Mouse (Mus musculus) spleen, postnatal 14 days (tissue): ENCODE results near the gene D230025D16Rik.

Source experiments
- DNase-seq, 2 experiments: peaks; one replicate each; pipeline ENCODE4 v3.0.0; 2021 to 2022; ENCODE audit warnings: low spot score in 2 of 2

The D230025D16Rik gene

DNA sequence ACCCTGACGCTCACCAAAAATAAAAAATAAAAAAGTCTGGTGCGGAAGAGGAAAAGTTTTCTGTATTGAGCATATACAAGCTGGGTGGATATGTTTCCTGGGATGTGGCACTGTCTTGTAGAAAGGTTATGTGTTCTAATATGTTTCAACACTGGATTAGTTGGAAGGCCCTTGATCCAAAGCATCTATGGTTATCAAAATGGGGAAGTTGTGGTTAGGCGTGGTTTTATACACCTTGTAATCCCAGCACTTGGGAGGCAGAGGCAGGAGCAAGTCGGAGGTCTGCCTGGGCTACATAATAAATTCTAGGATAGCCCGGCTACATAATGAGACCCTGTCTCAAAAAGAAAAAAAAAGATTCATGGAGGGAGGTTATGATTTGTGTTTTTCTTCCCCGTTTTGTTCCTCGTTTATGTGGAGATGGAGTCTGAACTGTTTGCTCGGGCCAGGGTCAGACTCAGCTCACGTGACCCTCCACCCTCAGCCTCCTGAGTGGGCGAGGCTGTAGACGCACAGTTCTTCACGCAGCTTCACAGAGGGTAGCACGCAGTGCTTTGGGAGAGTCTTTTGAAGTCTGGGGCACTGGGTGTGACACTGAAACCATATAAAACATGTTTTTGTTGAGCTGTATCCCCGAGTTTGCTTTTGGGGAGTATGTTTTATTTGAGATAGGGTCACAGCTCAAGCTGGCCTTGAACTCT is 12.6 kb downstream of the D230025D16Rik start:
- no peak for DNase-seq

DNA sequence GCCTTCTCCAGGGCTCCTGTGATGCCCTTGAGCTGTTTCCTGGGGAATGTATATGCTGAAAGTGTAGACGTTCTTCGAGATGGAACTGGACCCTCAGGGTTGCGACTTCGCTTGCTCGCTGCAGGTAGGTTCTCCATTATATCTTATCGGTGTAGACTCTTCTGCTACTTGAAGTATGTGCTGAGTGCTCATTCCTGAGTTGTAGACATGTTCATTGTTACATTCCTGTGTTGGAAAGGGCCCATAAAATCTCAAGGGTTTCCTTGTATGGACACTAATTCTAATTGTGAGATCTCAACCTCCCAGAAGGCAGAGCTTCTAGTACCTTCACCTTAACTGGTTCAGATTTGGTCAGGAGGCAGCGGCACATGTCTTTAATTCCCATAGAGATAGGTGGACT is 16.1 kb downstream of the D230025D16Rik start:
- no peak for DNase-seq

DNA sequence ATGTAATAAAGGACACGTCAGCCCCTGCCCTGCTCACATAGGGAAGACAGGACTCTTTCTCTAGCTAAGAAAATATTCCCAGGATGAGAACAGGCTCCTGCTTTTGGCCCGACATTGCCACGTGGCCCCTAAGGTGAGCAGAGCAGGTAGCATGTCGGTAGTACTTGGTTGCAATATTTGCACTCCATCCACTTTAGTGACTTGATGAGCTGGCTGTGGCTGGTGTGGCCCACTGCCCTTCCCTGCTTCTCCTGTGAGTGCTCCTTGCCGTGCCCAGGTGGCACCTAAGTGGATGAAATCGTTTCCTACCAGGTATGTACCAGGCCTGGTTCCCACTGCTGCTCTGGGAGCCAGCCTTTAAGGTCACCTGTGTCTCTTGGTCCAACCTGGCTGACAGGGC is 27.0 kb downstream of the D230025D16Rik start:
- DNase-seq = no peak

DNA sequence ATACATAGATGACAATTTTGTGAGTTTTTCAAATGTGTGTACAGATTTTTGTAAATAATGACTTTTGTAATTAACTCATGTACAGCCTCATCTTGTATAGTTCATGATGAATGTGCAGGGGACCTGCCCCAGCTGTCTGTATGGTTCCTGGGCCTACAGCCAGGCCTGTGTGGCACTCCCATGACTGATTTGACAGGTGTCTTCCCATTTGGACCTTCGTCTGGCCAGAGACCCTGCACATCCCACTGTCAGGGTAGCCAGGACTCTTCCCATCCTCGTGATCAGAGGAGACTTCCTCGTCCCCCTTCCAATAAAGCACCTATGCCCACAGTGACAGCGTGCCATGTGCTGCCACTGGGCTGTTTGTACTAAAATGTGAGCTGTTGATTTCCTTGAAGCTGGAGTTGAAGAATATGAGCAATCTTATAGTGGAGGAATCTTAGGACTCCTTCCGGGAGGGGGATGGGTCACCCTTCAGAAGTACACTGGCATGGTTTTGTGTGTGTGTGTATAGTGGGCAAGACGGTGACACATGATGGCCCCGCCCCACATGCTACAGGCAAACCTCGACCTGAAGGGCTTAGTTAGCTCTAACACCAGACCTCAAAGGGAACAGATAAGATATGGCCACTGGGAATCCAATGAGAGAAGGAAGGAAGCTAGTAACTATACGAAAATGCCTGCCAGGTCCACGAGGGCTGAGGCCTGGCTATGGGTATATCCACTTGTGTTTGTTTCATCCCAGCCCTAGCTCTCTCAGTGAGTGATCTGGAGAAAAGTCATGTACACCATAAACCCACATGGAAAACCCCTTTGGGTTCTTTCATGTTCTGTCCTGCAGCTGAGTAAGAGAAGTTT is 28.0 kb downstream of the D230025D16Rik start:
- no peak for DNase-seq

DNA sequence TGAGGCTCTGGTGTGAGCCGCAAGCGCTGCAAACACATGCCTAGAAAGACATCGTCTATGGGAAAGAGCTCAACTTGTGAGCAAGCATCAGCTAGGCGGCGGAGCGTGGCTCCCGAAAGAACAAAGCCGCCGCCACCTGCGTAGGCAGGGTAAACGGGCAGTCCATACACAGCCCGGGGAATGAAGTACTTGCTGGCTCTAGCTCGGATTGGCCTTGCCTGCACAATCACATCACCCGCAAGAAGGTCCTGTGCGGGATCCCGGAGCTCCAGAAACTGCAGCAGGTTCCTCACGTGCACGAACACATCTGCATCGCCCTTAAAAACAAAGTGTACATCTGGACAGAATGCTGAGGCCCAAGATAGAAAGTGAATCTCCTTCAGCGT is 28.8 kb downstream of the D230025D16Rik start:
- no peak for DNase-seq

DNA sequence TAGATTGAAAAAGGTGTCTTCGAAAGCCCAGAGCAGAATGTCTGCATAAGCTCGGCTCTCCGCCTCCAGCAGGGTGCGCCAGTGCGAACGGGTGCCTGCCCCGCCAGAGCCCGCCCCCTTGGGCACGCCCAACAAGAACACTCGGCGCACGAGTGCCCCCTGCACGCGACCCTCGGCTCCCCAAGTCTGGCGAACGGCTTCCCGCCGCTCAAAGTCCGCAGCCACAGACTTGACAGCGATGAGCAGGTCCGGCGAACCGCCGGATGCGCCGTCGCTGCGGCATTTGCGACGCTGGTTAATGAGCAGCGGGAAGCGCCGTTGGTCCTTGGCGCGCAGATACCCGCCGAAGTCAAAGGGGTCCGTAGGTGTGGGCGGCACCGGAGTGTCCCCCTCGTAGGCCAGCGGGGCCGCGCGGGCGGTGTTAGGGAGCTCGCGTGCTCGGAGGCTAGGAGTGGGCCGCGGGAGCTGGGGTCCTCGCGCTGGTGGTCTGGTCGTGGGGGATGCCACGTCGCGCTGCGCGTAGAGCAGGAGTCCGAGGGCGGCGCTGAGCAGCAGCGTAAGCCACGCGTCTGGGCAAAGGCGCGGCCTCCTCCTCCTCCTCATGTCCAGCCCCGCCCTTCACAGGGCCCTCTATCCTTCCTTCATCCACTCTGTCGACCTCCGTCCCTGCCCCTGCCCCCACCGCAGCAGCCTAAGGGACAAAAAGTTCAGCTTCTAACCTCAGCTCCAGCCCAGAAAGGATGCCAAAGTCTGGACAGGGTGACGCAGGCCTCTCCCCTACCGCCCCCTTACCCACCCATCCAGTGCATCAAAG is 29.4 kb downstream of the D230025D16Rik start:
- peak; percentile 81 to 88 for DNase-seq

DNA sequence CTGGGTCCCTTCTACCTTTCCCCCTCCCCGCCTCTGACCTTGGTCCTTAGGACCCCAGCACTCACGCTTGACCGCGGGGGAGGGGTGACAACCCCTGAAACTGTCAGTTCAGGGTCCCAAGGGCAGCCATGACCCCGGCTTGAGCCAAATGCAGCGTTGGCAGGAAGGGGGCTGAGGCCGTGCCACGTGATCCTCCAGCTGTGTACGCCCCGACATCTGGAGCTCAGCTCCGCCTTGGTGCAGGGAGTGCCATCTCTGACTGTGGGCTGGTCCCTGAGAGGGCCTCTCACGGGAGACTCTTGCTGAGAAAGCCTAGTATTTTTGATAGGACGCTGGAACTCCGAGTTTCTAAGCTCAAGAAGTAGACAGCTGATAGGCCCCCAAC is 30.0 kb downstream of the D230025D16Rik start, which contains the start of gene B3gnt9:
Gene B3gnt9, minus strand, starts transcription at position 188 of the 385 bp plus-strand sequence.
- peak in 1 of 2 experiments; percentile 48 for DNase-seq

DNA sequence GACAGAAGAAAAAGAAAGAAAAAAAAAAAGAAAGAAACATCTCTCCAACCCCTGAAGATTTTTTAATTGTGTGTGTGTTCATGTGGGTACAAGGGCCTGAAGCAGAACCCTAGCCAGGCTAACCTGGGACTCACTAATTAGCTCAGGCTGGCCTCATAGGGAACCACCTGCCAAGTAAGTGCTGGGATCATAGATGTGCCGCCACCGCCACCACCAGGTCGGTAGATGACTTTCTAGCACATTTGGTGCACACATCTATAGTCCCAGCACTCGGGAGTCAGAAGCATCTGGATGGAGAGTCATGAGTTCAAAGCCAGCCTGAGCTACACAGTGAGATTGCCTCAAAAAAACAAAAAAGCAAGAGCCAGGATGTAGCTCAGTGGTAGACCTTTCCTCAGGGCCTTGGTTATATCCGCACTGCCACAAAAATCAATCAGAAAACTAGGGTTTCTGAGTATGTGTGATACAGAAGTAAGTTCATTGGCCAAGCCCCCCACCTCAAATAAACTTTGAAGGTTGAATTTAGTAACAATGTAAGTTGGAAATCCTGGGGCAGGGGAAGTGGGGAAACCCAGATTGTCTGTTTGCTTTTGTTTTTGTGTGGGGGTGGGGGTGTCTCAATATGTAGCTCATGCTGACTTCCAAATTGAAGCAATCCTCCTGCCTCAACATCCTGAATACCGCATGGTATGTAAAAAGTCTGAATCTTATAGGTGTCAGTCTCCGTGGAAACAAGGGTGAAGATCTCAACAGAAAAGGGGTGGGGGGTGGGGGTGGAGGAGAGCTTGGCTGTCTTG is 32.6 kb downstream of the D230025D16Rik start:
- no peak for DNase-seq

DNA sequence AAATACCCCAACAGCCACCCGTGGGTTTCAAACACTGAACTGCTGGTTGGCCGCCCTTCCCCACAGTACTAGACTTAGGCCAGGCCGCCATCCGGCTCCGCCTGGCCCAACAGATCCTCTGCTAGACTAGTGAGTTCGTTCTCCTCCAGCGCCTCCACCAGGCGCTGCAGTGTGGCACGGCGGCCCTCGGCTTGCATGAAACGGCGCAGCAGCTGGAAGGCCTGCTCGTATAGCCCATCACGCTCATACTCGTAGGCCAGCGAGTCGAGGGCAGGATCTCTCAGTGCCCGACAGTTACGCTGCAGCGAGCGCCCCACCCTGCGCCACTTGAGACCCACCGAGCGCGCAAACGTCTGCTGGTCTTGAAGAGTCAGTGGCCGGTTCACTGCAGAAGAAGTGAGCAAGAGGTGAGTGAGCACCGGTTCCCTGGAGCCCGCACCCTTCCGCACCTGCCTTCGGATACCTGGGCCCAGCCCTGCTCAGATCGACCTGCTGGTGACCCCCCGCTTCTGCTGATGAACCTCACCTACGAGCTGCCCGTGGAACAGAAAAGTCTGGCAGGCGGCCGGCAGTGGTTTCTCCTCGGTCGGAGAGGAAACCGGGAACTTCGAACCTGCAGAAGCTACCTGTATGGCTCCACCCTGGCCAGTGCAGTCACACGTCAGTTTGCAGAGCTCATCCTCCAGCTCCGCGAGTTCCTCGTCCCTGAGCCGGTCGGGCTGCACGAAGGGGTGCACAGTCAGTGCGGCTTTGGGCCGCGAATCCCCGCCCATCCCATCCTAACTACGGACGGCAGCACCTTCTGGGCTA is 34.2 kb downstream of the D230025D16Rik start:
- no peak for DNase-seq

DNA sequence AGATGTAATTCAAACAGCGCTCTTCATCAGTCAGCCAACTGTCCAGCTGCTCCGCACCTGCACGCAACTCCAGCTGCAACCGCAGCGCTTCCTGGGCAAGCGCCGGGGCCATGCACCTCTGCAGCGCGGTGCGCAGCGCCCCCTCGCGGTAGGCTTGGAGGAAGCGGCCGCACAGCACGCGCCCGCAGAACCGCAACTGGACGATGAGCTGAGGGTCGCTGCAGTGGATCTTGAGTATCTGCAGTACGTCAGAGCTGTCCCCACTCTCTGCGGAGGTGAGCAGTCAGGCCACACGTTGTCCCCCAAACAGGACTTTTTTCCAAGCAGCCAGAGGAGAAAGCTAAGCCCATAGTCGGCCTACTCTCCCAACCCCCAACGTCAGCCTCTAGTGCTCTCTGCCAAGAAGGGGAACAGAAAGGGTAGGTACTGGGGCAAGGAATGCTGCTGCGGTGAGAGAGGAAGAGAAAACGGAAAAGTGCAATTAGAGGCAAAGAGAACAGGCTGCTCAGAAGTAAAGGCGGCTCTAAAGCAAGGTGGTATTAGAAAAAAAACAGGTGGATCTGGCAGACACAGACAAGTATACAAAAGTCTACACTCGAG is 34.9 kb downstream of the D230025D16Rik start:
- DNase-seq = peak; percentile 59 to 79

DNA sequence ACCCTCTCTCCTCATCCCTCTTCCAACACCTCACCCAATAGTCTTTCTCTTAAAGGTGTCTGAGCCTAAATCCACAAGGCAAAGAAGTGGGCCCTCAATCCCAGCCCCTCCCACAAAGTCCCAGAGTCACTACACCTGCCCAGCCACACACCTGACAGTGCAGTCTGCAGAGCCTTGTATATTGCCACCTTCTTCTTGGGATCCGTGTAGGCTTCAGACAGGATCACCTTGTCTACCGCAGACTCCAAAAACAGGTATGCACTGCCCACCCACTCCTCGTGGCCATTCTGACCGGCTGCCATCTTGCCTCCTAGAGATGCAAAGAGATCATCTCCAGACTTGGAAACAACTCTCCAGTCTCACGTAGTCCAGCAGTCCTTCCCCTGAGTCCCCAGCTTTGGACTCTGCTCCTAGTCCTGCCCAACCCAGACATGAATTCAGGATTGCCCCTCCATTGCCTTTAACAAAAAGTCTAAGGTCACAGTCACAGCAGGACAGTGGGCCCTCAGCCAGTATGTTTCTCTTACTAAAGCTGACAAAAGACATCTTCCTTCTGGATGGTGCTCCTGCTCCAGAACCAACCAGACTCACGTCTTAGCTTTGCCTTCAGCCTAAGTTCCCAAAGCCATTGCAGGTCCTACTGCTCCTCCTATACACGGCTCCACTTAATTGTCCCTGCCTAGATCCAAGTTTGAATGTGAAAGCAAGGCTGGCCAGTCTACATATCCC is 35.6 kb downstream of the D230025D16Rik start:
- no peak for DNase-seq

DNA sequence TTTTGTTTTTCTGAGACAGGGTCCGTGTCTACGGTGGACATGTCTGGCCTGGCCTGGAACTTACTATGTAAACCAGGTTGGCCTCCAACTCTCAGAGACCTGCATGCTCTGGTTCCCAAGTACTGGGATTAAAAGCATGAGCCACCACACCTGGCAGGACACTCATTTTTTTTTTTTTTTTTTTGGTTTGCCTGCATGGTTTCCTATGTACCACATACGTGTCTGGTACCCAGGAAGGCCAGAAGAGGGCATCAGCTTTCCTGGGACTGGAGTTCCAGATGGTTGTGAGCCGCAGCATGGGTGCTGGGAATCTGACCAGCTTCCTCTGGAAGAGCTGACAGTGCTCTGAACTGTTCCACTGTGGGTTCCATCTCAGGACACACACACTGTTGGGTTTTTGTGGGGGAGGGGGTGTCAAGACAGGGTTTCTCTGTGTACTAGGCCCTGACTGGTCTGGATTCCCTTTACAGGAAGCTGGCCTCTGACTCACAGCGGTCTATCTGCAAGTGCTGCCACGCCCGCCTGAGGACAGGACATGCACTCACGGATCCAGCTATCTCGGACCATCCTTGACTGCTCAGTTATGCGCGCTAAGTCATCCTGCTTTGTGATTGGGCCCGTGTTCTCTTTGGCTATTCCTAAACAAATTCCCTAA is 36.5 kb downstream of the D230025D16Rik start:
- no peak for DNase-seq

DNA sequence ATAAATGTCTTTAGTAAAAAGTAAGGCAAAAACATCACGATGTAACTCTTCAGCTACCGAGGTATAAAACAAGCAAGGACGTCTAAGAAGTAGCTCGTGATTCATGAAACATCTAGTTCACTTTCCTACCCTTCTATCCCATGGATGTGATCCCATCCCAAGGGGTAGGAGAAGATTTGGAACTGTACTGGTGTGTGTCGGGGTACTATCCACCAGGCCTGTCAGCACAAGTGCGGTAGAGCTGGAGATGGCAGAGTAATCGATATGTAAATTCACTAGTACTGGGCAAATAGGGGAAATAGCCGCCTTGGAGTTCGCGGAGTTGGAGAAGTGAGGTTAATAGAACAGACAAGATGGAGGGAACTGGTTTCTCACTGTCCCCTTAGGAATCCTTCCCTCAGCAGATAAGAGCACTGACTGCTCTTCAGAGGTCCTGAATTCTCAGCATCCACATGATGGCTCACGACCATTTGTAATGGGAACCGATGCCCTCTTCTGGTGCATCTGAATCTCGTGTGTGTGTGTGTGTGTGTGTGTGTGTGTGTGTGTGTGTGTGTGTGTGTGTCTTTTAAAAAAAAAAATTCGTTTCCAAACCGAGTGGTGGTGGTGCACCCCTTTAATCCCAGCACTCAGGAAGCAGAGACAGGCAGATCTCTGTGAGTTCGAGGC is 38.4 kb downstream of the D230025D16Rik start:
- DNase-seq = no peak

DNA sequence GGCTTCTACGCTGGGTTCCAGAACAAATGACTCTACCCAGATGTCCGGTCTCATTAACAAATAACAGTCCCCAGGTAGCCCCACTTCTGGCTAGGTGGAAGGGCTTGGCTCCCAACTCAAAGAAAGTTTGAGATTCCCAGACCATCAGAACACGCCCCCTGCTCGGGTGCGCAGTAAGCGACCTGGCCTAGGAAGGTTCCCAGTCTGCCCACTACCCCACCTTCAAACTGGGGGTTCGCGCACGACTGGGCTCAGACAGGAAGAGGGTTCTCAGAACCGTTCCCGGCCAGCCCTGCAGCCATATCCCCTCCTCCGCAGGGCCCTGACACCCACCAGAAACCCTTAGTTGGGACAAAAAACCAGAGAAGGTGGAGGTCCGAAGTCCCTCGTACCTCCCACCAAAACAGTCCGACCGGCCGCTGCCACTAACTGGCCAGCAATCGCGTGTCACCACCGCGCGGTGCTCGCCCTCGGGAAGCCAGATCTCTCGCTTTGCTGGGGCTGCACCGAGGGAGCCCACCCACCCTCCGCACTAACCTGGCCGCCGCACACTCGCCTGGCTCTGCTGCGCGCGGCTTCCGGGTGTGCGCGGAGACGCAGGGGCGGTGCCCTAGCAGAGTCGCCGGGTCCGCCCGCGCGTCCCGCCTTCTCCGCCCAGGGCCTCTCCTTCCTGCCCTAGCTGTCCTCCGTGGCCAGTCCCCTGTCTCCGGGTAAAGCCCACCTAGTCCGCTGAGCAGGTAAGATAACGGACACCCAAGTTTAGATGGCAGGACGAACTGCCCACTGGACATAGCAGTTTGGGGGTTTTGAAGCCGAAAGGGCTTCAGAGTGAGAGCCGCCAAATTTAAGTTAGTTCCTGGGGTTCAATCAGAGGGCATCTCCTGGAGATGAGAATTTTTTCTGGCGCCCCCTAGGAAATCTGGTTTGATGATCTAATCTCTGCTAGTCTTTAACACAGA is 39.4 kb downstream of the D230025D16Rik start, which contains the start of the genes Tradd and Fbxl8:
Gene Tradd, minus strand, starts transcription at position 586 of the 959 bp plus-strand sequence.
Gene Fbxl8, plus strand, starts transcription at position 625 of the 959 bp plus-strand sequence.
- peak; percentile 61 to 68 for DNase-seq

DNA sequence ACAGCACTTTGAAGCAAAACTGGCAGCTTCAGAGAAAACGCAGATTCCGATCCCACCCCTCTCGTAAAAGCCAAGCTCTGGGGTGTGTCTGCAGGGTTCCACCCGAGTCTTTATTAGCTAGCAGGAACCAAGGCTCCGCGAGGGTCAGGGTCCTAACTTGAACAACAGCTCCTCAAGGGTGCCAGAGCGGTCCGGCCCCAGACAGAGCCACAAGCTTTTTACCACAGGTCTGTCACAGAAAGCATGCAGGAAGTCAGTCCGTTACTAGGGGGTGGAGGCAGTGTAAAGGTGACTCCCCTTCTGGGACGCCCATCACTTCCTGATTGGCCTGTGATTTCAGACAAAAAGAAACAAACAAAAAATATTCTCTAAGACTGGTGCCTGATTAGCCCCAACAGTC is 40.2 kb downstream of the D230025D16Rik start:
- DNase-seq = no peak

DNA sequence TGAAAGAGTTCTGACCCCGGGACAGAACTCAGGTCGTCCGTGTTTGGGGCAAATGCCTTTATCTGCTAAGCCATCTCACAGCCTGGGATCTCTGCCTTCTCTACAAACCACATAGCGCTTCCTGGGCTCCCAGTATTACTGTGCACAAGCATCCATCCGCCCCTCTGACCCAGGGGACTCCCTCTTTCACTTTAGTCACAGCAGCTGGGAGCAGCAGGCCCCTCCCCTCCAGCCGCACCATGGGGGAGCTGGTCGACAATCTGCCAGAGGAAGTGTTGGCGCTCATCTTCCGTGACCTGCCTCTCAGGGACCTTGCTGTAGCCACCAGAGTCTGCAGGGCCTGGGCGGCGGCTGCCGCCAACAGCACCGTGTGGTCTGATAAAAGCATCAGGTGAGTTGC is 41.8 kb downstream of the D230025D16Rik start:
- DNase-seq = no peak
